Mouse (Mus musculus): ENCODE results near the gene Cachd1.

The Cachd1 gene

GRCm38 (mm10) chr4:100790176-100790575, 13.7 kb downstream of the Cachd1 start:
- DNase-seq (ENCODE audit: low read depth) = no peak

- no peak for DNase-seq (ENCODE audit: low read depth)
Observed at GRCm38 (mm10) chr4:100793147-100793546, 16.7 kb downstream of the Cachd1 start.

- DNase-seq (ENCODE audit: low read depth) = no peak
Observed at GRCm38 (mm10) chr4:100795523-100795922, 19.0 kb downstream of the Cachd1 start.

GRCm38 (mm10) chr4:100800730-100801442, 24.4 kb downstream of the Cachd1 start:
- DNase-seq (ENCODE audit: low read depth) = no peak

- DNase-seq (ENCODE audit: low read depth) = no peak
Observed at GRCm38 (mm10) chr4:100801443-100801786, 24.9 kb downstream of the Cachd1 start.

GRCm38 (mm10) chr4:100811057-100811695, 34.7 kb downstream of the Cachd1 start:
- no peak for DNase-seq (ENCODE audit: low read depth)

- DNase-seq (ENCODE audit: low read depth) = no peak
Observed at GRCm38 (mm10) chr4:100811802-100812510, 35.5 kb downstream of the Cachd1 start.

GRCm38 (mm10) chr4:100813767-100814461, 37.4 kb downstream of the Cachd1 start:
- DNase-seq (ENCODE audit: low read depth) = no peak

- DNase-seq (ENCODE audit: low read depth) = no peak
Observed at GRCm38 (mm10) chr4:100819238-100819637, 42.8 kb downstream of the Cachd1 start.

- DNase-seq (ENCODE audit: low read depth) = no peak
Observed at GRCm38 (mm10) chr4:100822526-100822925, 46.1 kb downstream of the Cachd1 start.

GRCm38 (mm10) chr4:100827374-100827773, 50.9 kb downstream of the Cachd1 start:
- DNase-seq (ENCODE audit: low read depth) = no peak

GRCm38 (mm10) chr4:100828737-100829136, 52.3 kb downstream of the Cachd1 start:
- no peak for DNase-seq (ENCODE audit: low read depth)

- DNase-seq (ENCODE audit: low read depth) = no peak
Observed at GRCm38 (mm10) chr4:100837205-100837604, 60.7 kb downstream of the Cachd1 start.

- DNase-seq (ENCODE audit: low read depth) = no peak
Observed at GRCm38 (mm10) chr4:100842629-100843028, 66.2 kb downstream of the Cachd1 start.

- no peak for DNase-seq (ENCODE audit: low read depth)
Observed at GRCm38 (mm10) chr4:100843119-100843518, 66.6 kb downstream of the Cachd1 start.

- no peak for DNase-seq (ENCODE audit: low read depth)
Observed at GRCm38 (mm10) chr4:100850846-100851495, 74.5 kb downstream of the Cachd1 start.

GRCm38 (mm10) chr4:100852448-100852847, 76.0 kb downstream of the Cachd1 start:
- no peak for DNase-seq (ENCODE audit: low read depth)

- DNase-seq (ENCODE audit: low read depth) = no peak
Observed at GRCm38 (mm10) chr4:100853426-100853825, 77.0 kb downstream of the Cachd1 start.

GRCm38 (mm10) chr4:100855373-100855772, 78.9 kb downstream of the Cachd1 start:
- DNase-seq (ENCODE audit: low read depth) = no peak

GRCm38 (mm10) chr4:100857411-100857869, 81.0 kb downstream of the Cachd1 start:
- no peak for DNase-seq (ENCODE audit: low read depth)

GRCm38 (mm10) chr4:100863861-100864428, 87.5 kb downstream of the Cachd1 start:
- DNase-seq (ENCODE audit: low read depth) = no peak

GRCm38 (mm10) chr4:100865423-100865822, 88.9 kb downstream of the Cachd1 start:
- DNase-seq (ENCODE audit: low read depth) = no peak

All from induced T-regulatory cell, adult 2 months (primary cell).